Mouse (Mus musculus) C2C12 (cell line): Measurements from ENCODE around the gene Amotl2.

Experiments used
- CEBPB ChIP-seq: IDR thresholded peaks from one replicate; pipeline ENCODE4 v1.6.1; 2011; ENCODE audit warnings: low read depth, mild to moderate bottlenecking, control low read depth, moderate library complexity
- CTCF ChIP-seq: IDR thresholded peaks from one replicate; pipeline ENCODE4 v1.5.1; 2011; ENCODE audit not compliant: control insufficient read depth, insufficient read depth, insufficient read length

- TF ChIP-seq CTCF (no peak), CEBPB (no peak)
Observed at GRCm38 (mm10) chr9:102701042-102701441, 15.4 kb upstream of the Amotl2 start.
